Mouse (Mus musculus) ES-Bruce4 (cell line): ENCODE results near the gene Lgr5. TPM values are rescaled to one million over a fixed set of nuclear protein-coding genes. Genes with fewer than 3 reads are reported as not detected.
A peak's percentile ranks its signal among the peaks of the same experiment; 100 is the strongest.

Experiments used
- H3K27ac ChIP-seq: 2 replicates; pipeline ENCODE4 v1.5.1; 2012; ENCODE audit warnings: low read length, inconsistent platforms; ENCODE audit not compliant: insufficient read depth
- H3K27me3 ChIP-seq: 2 replicates; pipeline ENCODE4 v1.6.1; 2012; ENCODE audit warnings: mild to moderate bottlenecking, low read length, inconsistent platforms; ENCODE audit not compliant: control insufficient read depth, poor library complexity, insufficient read depth, severe bottlenecking
- H3K36me3 ChIP-seq: 2 replicates; pipeline ENCODE4 v1.6.1; 2012; ENCODE audit warnings: inconsistent platforms, mild to moderate bottlenecking, low read length, moderate library complexity; ENCODE audit not compliant: control insufficient read depth, poor library complexity, insufficient read depth, severe bottlenecking
- H3K4me1 ChIP-seq: one replicate; pipeline ENCODE4 v1.8.1; 2011; ENCODE audit warnings: low read length; ENCODE audit not compliant: control insufficient read depth, insufficient read depth
- H3K4me3 ChIP-seq: 2 replicates; pipeline ENCODE4 v1.5.1; 2011; ENCODE audit warnings: low read depth, mild to moderate bottlenecking, low read length
- H3K9ac ChIP-seq: 2 replicates; pipeline ENCODE4 v1.6.1; 2012; ENCODE audit warnings: low read depth, mild to moderate bottlenecking, inconsistent platforms; ENCODE audit not compliant: poor library complexity, severe bottlenecking
- H3K9me3 ChIP-seq: replicated peaks from 2 replicates; pipeline ENCODE4 v1.6.1; 2012; ENCODE audit warnings: mild to moderate bottlenecking, low read length, inconsistent platforms; ENCODE audit not compliant: control insufficient read depth, poor library complexity, insufficient read depth, severe bottlenecking
- CTCF ChIP-seq: IDR thresholded peaks from one replicate; pipeline ENCODE4 v1.8.1; 2011; ENCODE audit warnings: low read depth, low read length
- EP300 ChIP-seq: IDR thresholded peaks from 2 replicates; pipeline ENCODE4 v1.6.1; 2011; ENCODE audit warnings: low read depth, low read length; ENCODE audit not compliant: insufficient read depth
- POLR2A ChIP-seq: IDR thresholded peaks from one replicate; pipeline ENCODE4 v1.8.1; 2011; ENCODE audit warnings: low read length; ENCODE audit not compliant: insufficient read depth
- polyA plus RNA-seq: library from polyadenylated mRNA; stranded (reverse); fragments of >200 nt; gene quantifications from 2 replicates; pipeline ENCODE4 v1.2.4, GENCODE M21; 2011; ENCODE audit warnings: low read depth; ENCODE audit not compliant: missing spikeins, insufficient read depth, insufficient read length

Lgr5 gene
- polyA plus RNA-seq, 1 experiment: 0.27 TPM

DNA sequence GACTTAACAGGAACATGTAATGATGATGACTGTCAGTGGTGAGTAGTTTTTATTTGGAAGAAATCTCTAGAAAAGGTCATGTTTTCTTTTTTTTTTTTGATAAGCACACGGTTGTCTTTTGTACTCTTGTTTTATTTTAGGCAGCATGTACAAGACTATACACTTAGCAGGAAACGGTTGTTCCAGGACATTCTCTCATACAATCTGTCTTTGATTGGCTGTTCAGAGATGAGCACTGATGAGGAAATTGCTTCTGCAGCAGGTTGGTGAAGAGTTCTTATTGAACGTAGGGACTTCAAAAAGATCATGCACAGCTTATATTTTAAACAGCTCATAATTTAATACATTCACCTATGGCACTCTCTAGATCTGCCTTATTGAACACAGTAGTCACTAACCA is 173.5 kb downstream of the Lgr5 start:
- H3K9ac ChIP-seq: no peak overlapping the region
- H3K4me1 ChIP-seq: no peaks in the 10 kb centered on the region
- no peaks in the 10 kb centered on the region for H3K27me3 ChIP-seq
- no peak overlapping the region for H3K4me3 ChIP-seq
- H3K36me3 ChIP-seq: peaks cover 73% of the 10 kb centered on the region
- peaks cover 10% of the 10 kb centered on the region for H3K9me3 ChIP-seq
- H3K27ac ChIP-seq: no peak overlapping the region
- no peak for TF ChIP-seq POLR2A
- TF ChIP-seq CTCF: no peak

DNA sequence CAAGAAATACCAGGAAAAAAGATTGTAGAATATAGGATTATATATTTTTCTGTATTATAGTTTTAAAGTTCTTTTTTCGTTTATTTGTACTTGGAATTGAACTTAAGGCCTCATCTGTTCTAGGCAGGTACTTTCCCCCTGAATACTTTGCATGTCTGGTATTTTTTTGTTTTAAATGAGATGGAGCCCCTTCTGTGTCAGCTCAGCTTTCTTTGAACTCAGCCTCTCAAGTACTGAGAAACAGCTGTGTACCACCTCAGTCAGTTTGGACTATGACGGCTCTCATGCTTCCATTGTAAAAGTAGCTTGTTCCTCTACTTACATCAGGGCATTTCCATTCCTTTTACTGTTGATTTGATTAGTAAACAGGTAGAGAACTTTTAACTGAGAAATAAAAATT is 174.1 kb downstream of the Lgr5 start:
- no peaks in the 10 kb centered on the region for H3K27me3 ChIP-seq
- peaks cover 75% of the 10 kb centered on the region for H3K36me3 ChIP-seq
- H3K4me3 ChIP-seq: no peak overlapping the region
- no peak overlapping the region for H3K9ac ChIP-seq
- H3K27ac ChIP-seq: no peak overlapping the region
- H3K4me1 ChIP-seq: no peaks in the 10 kb centered on the region
- TF ChIP-seq POLR2A: no peak
- no peak for TF ChIP-seq CTCF
- no peak for TF ChIP-seq EP300
- H3K9me3 ChIP-seq: peaks cover 10% of the 10 kb centered on the region

DNA sequence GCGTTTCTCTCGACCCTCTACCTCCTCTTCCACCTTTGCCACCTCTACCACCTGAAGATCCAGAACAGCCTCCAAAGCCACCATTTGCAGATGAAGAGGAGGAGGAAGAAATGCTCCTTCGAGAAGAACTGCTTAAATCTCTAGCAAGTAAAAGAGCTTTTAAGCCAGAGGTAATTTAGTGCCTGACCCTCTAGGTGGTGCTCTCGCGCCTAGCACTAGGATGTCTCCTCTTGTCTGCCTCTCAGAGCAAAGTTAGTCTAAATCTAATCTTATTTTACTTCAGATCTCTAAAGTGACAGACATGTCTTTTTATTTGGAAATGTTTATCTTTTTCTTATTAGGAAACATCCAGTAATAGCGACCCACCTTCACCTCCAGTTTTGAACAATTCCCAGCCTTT is 181.2 kb downstream of the Lgr5 start:
- Histone ChIP-seq H3K36me3 (peaks cover 53% of the 10 kb centered on the region), H3K27me3 (no peaks in the 10 kb centered on the region), H3K27ac (no peak overlapping the region), H3K9me3 (no peaks in the 10 kb centered on the region), H3K4me3 (no peak overlapping the region), H3K4me1 (no peaks in the 10 kb centered on the region), H3K9ac (no peak overlapping the region)
- TF ChIP-seq EP300 (no peak), CTCF (peak; percentile 55)

Other genes with a start within 250 kb of the Lgr5 start
- gene Tmem19, start 225.3 kb downstream of the Lgr5 start, polyA plus RNA-seq: 28.3 and 29.1 TPM in 2 replicates
- 10.1 and 12.9 TPM in 2 replicates for gene Thap2, start 203.3 kb downstream of the Lgr5 start, polyA plus RNA-seq
- 100 and 107 TPM in 2 replicates for gene Zfc3h1, start 202.8 kb downstream of the Lgr5 start, polyA plus RNA-seq
- not detected in 2 replicates for gene A930009A15Rik, start 17.8 kb downstream of the Lgr5 start, polyA plus RNA-seq
- gene Tspan8, start 229.1 kb upstream of the Lgr5 start, polyA plus RNA-seq: 0.58 TPM in 1 of 2 replicates, not detected in the other